Mouse (Mus musculus): ENCODE results near the gene Hoxb13. TPM values are rescaled to one million over a fixed set of nuclear protein-coding genes. Genes with fewer than 3 reads are reported as not detected.
A peak's percentile ranks its signal among the peaks of the same experiment; 100 is the strongest.

Gene Hoxb13
- polyA plus RNA-seq, 1 experiment from 2014 or later: not detected

GRCm38 (mm10) chr11:96204351-96204750 lies 10.2 kb downstream of the Hoxb13 start:
- H3K27me3 ChIP-seq (ENCODE audit: control insufficient read depth, insufficient read depth, low read length): peaks cover 86% of the 10 kb centered on the region
- no peak for DNase-seq (ENCODE audit: low spot score)
- ATAC-seq (ENCODE audit: insufficient number of reproducible peaks, low FRiP score, low TSS enrichment, low read depth): no peak
- no peak overlapping the region for H3K9ac ChIP-seq (ENCODE audit: low read length)
- H3K4me3 ChIP-seq (ENCODE audit: low read depth, low read length): no peak overlapping the region
- no peak overlapping the region for H3K4me2 ChIP-seq (ENCODE audit: low read depth, severe bottlenecking)
- no peaks in the 10 kb centered on the region for H3K4me1 ChIP-seq (ENCODE audit: control insufficient read depth, insufficient read depth, low read length)
- under 1% methylated on average over 11 of the region's 11 CpGs for WGBS
- no peaks in the 10 kb centered on the region for H3K36me3 ChIP-seq (ENCODE audit: control insufficient read depth, insufficient read depth, low read length)
- H3K27ac ChIP-seq (replicated peaks; ENCODE audit: low read depth, low read length): no peak overlapping the region
- no peaks in the 10 kb centered on the region for H3K9me3 ChIP-seq (ENCODE audit: control insufficient read depth, low read length)

GRCm38 (mm10) chr11:96205426-96206131 lies 11.5 kb downstream of the Hoxb13 start:
- Histone ChIP-seq H3K27ac (replicated peaks; ENCODE audit: low read depth, low read length) (no peak overlapping the region), H3K36me3 (ENCODE audit: control insufficient read depth, insufficient read depth, low read length) (no peaks in the 10 kb centered on the region), H3K4me3 (ENCODE audit: low read depth, low read length) (no peak overlapping the region), H3K27me3 (ENCODE audit: control insufficient read depth, insufficient read depth, low read length) (peaks cover 74% of the 10 kb centered on the region), H3K9ac (ENCODE audit: low read length) (no peak overlapping the region), H3K9me3 (ENCODE audit: control insufficient read depth, low read length) (no peaks in the 10 kb centered on the region), H3K4me1 (ENCODE audit: control insufficient read depth, insufficient read depth, low read length) (no peaks in the 10 kb centered on the region), H3K4me2 (ENCODE audit: low read depth, severe bottlenecking) (no peak overlapping the region)
- WGBS: 2% methylated on average over 15 of the region's 15 CpGs
- no peak for ATAC-seq (ENCODE audit: insufficient number of reproducible peaks, low FRiP score, low TSS enrichment, low read depth)
- DNase-seq (ENCODE audit: low spot score): no peak

- no peaks in the 10 kb centered on the region for H3K4me1 ChIP-seq (ENCODE audit: control insufficient read depth, insufficient read depth, low read length)
- no peaks in the 10 kb centered on the region for H3K9me3 ChIP-seq (ENCODE audit: control insufficient read depth, low read length)
- no peaks in the 10 kb centered on the region for H3K27me3 ChIP-seq (ENCODE audit: control insufficient read depth, insufficient read depth, low read length)
- H3K36me3 ChIP-seq (ENCODE audit: control insufficient read depth, insufficient read depth, low read length): no peaks in the 10 kb centered on the region
- no peak overlapping the region for H3K4me2 ChIP-seq (ENCODE audit: low read depth, severe bottlenecking)
- H3K9ac ChIP-seq (ENCODE audit: low read length): no peak overlapping the region
- no peak for ATAC-seq (ENCODE audit: insufficient number of reproducible peaks, low FRiP score, low TSS enrichment, low read depth)
- 44% methylated on average over 2 of the region's 2 CpGs for WGBS
- H3K4me3 ChIP-seq (ENCODE audit: low read depth, low read length): no peak overlapping the region
- DNase-seq (ENCODE audit: low spot score): no peak
- no peak overlapping the region for H3K27ac ChIP-seq (replicated peaks; ENCODE audit: low read depth, low read length)
Measured at GRCm38 (mm10) chr11:96223813-96224212, 29.7 kb downstream of the Hoxb13 start.

GRCm38 (mm10) chr11:96227676-96228075 lies 33.6 kb downstream of the Hoxb13 start:
- Histone ChIP-seq H3K27me3 (ENCODE audit: control insufficient read depth, insufficient read depth, low read length) (no peaks in the 10 kb centered on the region), H3K36me3 (ENCODE audit: control insufficient read depth, insufficient read depth, low read length) (no peaks in the 10 kb centered on the region), H3K4me2 (ENCODE audit: low read depth, severe bottlenecking) (no peak overlapping the region), H3K4me3 (ENCODE audit: low read depth, low read length) (no peak overlapping the region), H3K9me3 (ENCODE audit: control insufficient read depth, low read length) (no peaks in the 10 kb centered on the region), H3K4me1 (ENCODE audit: control insufficient read depth, insufficient read depth, low read length) (no peaks in the 10 kb centered on the region), H3K9ac (ENCODE audit: low read length) (no peak overlapping the region), H3K27ac (replicated peaks; ENCODE audit: low read depth, low read length) (no peak overlapping the region)
- no peak for ATAC-seq (ENCODE audit: insufficient number of reproducible peaks, low FRiP score, low TSS enrichment, low read depth)
- DNase-seq (ENCODE audit: low spot score): no peak
- WGBS: 81% methylated on average over 9 of the region's 9 CpGs

GRCm38 (mm10) chr11:96234906-96235305 lies 40.8 kb downstream of the Hoxb13 start:
- Histone ChIP-seq H3K4me3 (ENCODE audit: low read depth, low read length) (no peak overlapping the region), H3K9ac (ENCODE audit: low read length) (no peak overlapping the region), H3K4me1 (ENCODE audit: control insufficient read depth, insufficient read depth, low read length) (no peaks in the 10 kb centered on the region), H3K27ac (replicated peaks; ENCODE audit: low read depth, low read length) (no peak overlapping the region), H3K9me3 (ENCODE audit: control insufficient read depth, low read length) (no peaks in the 10 kb centered on the region), H3K27me3 (ENCODE audit: control insufficient read depth, insufficient read depth, low read length) (peaks cover 4% of the 10 kb centered on the region; the same call in 1 of the 2 replicates), H3K4me2 (ENCODE audit: low read depth, severe bottlenecking) (no peak overlapping the region), H3K36me3 (ENCODE audit: control insufficient read depth, insufficient read depth, low read length) (no peaks in the 10 kb centered on the region)
- WGBS: 2% methylated on average over 12 of the region's 12 CpGs
- peak; percentile 81 for DNase-seq (ENCODE audit: low spot score)
- no peak for ATAC-seq (ENCODE audit: insufficient number of reproducible peaks, low FRiP score, low TSS enrichment, low read depth)

GRCm38 (mm10) chr11:96240211-96240610 lies 46.1 kb downstream of the Hoxb13 start:
- peaks cover 2% of the 10 kb centered on the region; the same call in 1 of the 2 replicates for H3K27me3 ChIP-seq (ENCODE audit: control insufficient read depth, insufficient read depth, low read length)
- no peak for ATAC-seq (ENCODE audit: insufficient number of reproducible peaks, low FRiP score, low TSS enrichment, low read depth)

More at GRCm38 (mm10) chr11:96240211-96240610, 46.1 kb downstream of the Hoxb13 start:
- Histone ChIP-seq H3K4me2 (ENCODE audit: low read depth, severe bottlenecking) (no peak overlapping the region), H3K9me3 (ENCODE audit: control insufficient read depth, low read length) (no peaks in the 10 kb centered on the region), H3K27ac (replicated peaks; ENCODE audit: low read depth, low read length) (no peak overlapping the region), H3K4me1 (ENCODE audit: control insufficient read depth, insufficient read depth, low read length) (no peaks in the 10 kb centered on the region), H3K36me3 (ENCODE audit: control insufficient read depth, insufficient read depth, low read length) (no peaks in the 10 kb centered on the region), H3K9ac (ENCODE audit: low read length) (no peak overlapping the region), H3K4me3 (ENCODE audit: low read depth, low read length) (no peak overlapping the region)
- peak; percentile 81 for DNase-seq (ENCODE audit: low spot score)
- WGBS: under 1% methylated on average over 7 of the region's 7 CpGs

Other genes with a start within 250 kb of the Hoxb13 start
- gene Igf2bp1, start 188.4 kb upstream of the Hoxb13 start, polyA plus RNA-seq (2014; fragmentation: Nextera tagmentation; extraction: Ambion mirVana): 106 and 116 TPM in 2 replicates
- not detected in 2 replicates for gene Gip, start 169.8 kb upstream of the Hoxb13 start, polyA plus RNA-seq (2014; fragmentation: Nextera tagmentation; extraction: Ambion mirVana)
- gene Snf8, start 159.4 kb upstream of the Hoxb13 start, polyA plus RNA-seq (2014; fragmentation: Nextera tagmentation; extraction: Ambion mirVana): 38.3 and 39.1 TPM in 2 replicates
- gene Ube2z, start 128.9 kb upstream of the Hoxb13 start, polyA plus RNA-seq (2014; fragmentation: Nextera tagmentation; extraction: Ambion mirVana): 31.1 and 35.4 TPM in 2 replicates
- gene Atp5g1, start 118.6 kb upstream of the Hoxb13 start, polyA plus RNA-seq (2014; fragmentation: Nextera tagmentation; extraction: Ambion mirVana): 530 and 535 TPM in 2 replicates
- gene Calcoco2, start 82.4 kb upstream of the Hoxb13 start, polyA plus RNA-seq (2014; fragmentation: Nextera tagmentation; extraction: Ambion mirVana): not detected in 2 replicates
- gene Ttll6, start 60.5 kb upstream of the Hoxb13 start, polyA plus RNA-seq (2014; fragmentation: Nextera tagmentation; extraction: Ambion mirVana): 0.04 TPM in 1 of 2 replicates, not detected in the other
- 1.7 and 1.8 TPM in 2 replicates for gene Hoxb9, start 77.1 kb downstream of the Hoxb13 start, polyA plus RNA-seq (2014; fragmentation: Nextera tagmentation; extraction: Ambion mirVana)
- gene Hoxb8, start 87.6 kb downstream of the Hoxb13 start, polyA plus RNA-seq (2014; fragmentation: Nextera tagmentation; extraction: Ambion mirVana): 0.38 and 0.89 TPM in 2 replicates
- 3.7 and 4.3 TPM in 2 replicates for gene Hoxb7, start 92.3 kb downstream of the Hoxb13 start, polyA plus RNA-seq (2014; fragmentation: Nextera tagmentation; extraction: Ambion mirVana)
- gene Hoxb6, start 98.2 kb downstream of the Hoxb13 start, polyA plus RNA-seq (2014; fragmentation: Nextera tagmentation; extraction: Ambion mirVana): 1.9 and 2.8 TPM in 2 replicates
- 2.1 and 2.6 TPM in 2 replicates for gene Hoxb5, start 109.0 kb downstream of the Hoxb13 start, polyA plus RNA-seq (2014; fragmentation: Nextera tagmentation; extraction: Ambion mirVana)
- gene Hoxb4, start 124.0 kb downstream of the Hoxb13 start, polyA plus RNA-seq (2014; fragmentation: Nextera tagmentation; extraction: Ambion mirVana): 0.33 and 0.45 TPM in 2 replicates
- gene Hoxb3, start 129.0 kb downstream of the Hoxb13 start, polyA plus RNA-seq (2014; fragmentation: Nextera tagmentation; extraction: Ambion mirVana): 0.68 and 0.78 TPM in 2 replicates
- gene Hoxb2, start 156.2 kb downstream of the Hoxb13 start, polyA plus RNA-seq (2014; fragmentation: Nextera tagmentation; extraction: Ambion mirVana): 7.5 and 10.7 TPM in 2 replicates
- gene Hoxb1, start 171.4 kb downstream of the Hoxb13 start, polyA plus RNA-seq (2014; fragmentation: Nextera tagmentation; extraction: Ambion mirVana): 0.58 TPM in 1 of 2 replicates, not detected in the other